Mouse (Mus musculus): ENCODE measurements around the gene RPS10-NUDT3. TPM values are rescaled to one million over a fixed set of nuclear protein-coding genes. Genes with fewer than 3 reads are reported as not detected.

Gene RPS10-NUDT3
- polyA plus RNA-seq, 1 experiment from 2014 or later = not detected

- ATAC-seq (ENCODE audit: insufficient number of reproducible peaks, low FRiP score, low TSS enrichment, low read depth) = no peak
- no peak overlapping the region for H3K4me3 ChIP-seq (ENCODE audit: low read depth, low read length)
- no peak for DNase-seq (ENCODE audit: low spot score)
- H3K9me3 ChIP-seq (ENCODE audit: control insufficient read depth, low read length) = no peaks in the 10 kb centered on the region
- 91% methylated on average over 11 of the region's 11 CpGs for WGBS
- no peak overlapping the region for H3K4me2 ChIP-seq (ENCODE audit: low read depth, severe bottlenecking)
- no peaks in the 10 kb centered on the region for H3K36me3 ChIP-seq (ENCODE audit: control insufficient read depth, insufficient read depth, low read length)
- no peaks in the 10 kb centered on the region for H3K27me3 ChIP-seq (ENCODE audit: control insufficient read depth, insufficient read depth, low read length)
- H3K9ac ChIP-seq (ENCODE audit: low read length) = no peak overlapping the region
- peaks cover 17% of the 10 kb centered on the region; the same call in 1 of the 2 replicates for H3K4me1 ChIP-seq (ENCODE audit: control insufficient read depth, insufficient read depth, low read length)
- no peak overlapping the region for H3K27ac ChIP-seq (replicated peaks; ENCODE audit: low read depth, low read length)
Measured at GRCm38 (mm10) chr17:27544551-27544950, 90.5 kb downstream of the RPS10-NUDT3 start.

GRCm38 (mm10) chr17:27541984-27542383, 93.0 kb downstream of the RPS10-NUDT3 start:
- Histone ChIP-seq H3K4me3 (ENCODE audit: low read depth, low read length) (no peak overlapping the region), H3K9ac (ENCODE audit: low read length) (no peak overlapping the region), H3K27me3 (ENCODE audit: control insufficient read depth, insufficient read depth, low read length) (no peaks in the 10 kb centered on the region), H3K9me3 (ENCODE audit: control insufficient read depth, low read length) (no peaks in the 10 kb centered on the region), H3K4me2 (ENCODE audit: low read depth, severe bottlenecking) (no peak overlapping the region), H3K27ac (replicated peaks; ENCODE audit: low read depth, low read length) (no peak overlapping the region), H3K4me1 (ENCODE audit: control insufficient read depth, insufficient read depth, low read length) (0 out of 2 replicates have a peak, but pooled peaks cover 10% of the 10 kb centered on the region), H3K36me3 (ENCODE audit: control insufficient read depth, insufficient read depth, low read length) (no peaks in the 10 kb centered on the region)
- WGBS = 68% methylated on average over 3 of the region's 3 CpGs
- ATAC-seq (ENCODE audit: insufficient number of reproducible peaks, low FRiP score, low TSS enrichment, low read depth) (no peak), DNase-seq (ENCODE audit: low spot score) (no peak)

GRCm38 (mm10) chr17:27541261-27541660, 93.8 kb downstream of the RPS10-NUDT3 start:
- no peaks in the 10 kb centered on the region for H3K36me3 ChIP-seq (ENCODE audit: control insufficient read depth, insufficient read depth, low read length)
- ATAC-seq (ENCODE audit: insufficient number of reproducible peaks, low FRiP score, low TSS enrichment, low read depth) (no peak), DNase-seq (ENCODE audit: low spot score) (no peak)
- H3K27ac ChIP-seq (replicated peaks; ENCODE audit: low read depth, low read length) = no peak overlapping the region
- 63% methylated on average over 2 of the region's 2 CpGs for WGBS
- no peak overlapping the region for H3K9ac ChIP-seq (ENCODE audit: low read length)
- no peak overlapping the region for H3K4me3 ChIP-seq (ENCODE audit: low read depth, low read length)
- 0 out of 2 replicates have a peak, but pooled peaks cover 6% of the 10 kb centered on the region for H3K4me1 ChIP-seq (ENCODE audit: control insufficient read depth, insufficient read depth, low read length)
- no peak overlapping the region for H3K4me2 ChIP-seq (ENCODE audit: low read depth, severe bottlenecking)
- no peaks in the 10 kb centered on the region for H3K9me3 ChIP-seq (ENCODE audit: control insufficient read depth, low read length)
- H3K27me3 ChIP-seq (ENCODE audit: control insufficient read depth, insufficient read depth, low read length) = no peaks in the 10 kb centered on the region

GRCm38 (mm10) chr17:27534718-27535117, 100.3 kb downstream of the RPS10-NUDT3 start:
- H3K4me3 ChIP-seq (ENCODE audit: low read depth, low read length) = no peak overlapping the region
- no peaks in the 10 kb centered on the region for H3K27me3 ChIP-seq (ENCODE audit: control insufficient read depth, insufficient read depth, low read length)
- peak; percentile 98 for DNase-seq (ENCODE audit: low spot score)
- no peak overlapping the region for H3K4me2 ChIP-seq (ENCODE audit: low read depth, severe bottlenecking)
- H3K4me1 ChIP-seq (ENCODE audit: control insufficient read depth, insufficient read depth, low read length) = no peaks in the 10 kb centered on the region
- H3K9ac ChIP-seq (ENCODE audit: low read length) = no peak overlapping the region
- H3K27ac ChIP-seq (replicated peaks; ENCODE audit: low read depth, low read length) = no peak overlapping the region
- H3K9me3 ChIP-seq (ENCODE audit: control insufficient read depth, low read length) = no peaks in the 10 kb centered on the region
- H3K36me3 ChIP-seq (ENCODE audit: control insufficient read depth, insufficient read depth, low read length) = no peaks in the 10 kb centered on the region
- ATAC-seq (ENCODE audit: insufficient number of reproducible peaks, low FRiP score, low TSS enrichment, low read depth) = no peak
- 6% methylated on average over 10 of the region's 10 CpGs for WGBS

- DNase-seq (ENCODE audit: low spot score) (no peak), ATAC-seq (ENCODE audit: insufficient number of reproducible peaks, low FRiP score, low TSS enrichment, low read depth) (no peak)
- Histone ChIP-seq H3K27ac (replicated peaks; ENCODE audit: low read depth, low read length) (no peak overlapping the region), H3K4me1 (ENCODE audit: control insufficient read depth, insufficient read depth, low read length) (no peaks in the 10 kb centered on the region), H3K36me3 (ENCODE audit: control insufficient read depth, insufficient read depth, low read length) (no peaks in the 10 kb centered on the region), H3K27me3 (ENCODE audit: control insufficient read depth, insufficient read depth, low read length) (no peaks in the 10 kb centered on the region), H3K4me3 (ENCODE audit: low read depth, low read length) (no peak overlapping the region), H3K4me2 (ENCODE audit: low read depth, severe bottlenecking) (no peak overlapping the region), H3K9ac (ENCODE audit: low read length) (no peak overlapping the region), H3K9me3 (ENCODE audit: control insufficient read depth, low read length) (no peaks in the 10 kb centered on the region)
- WGBS = 84% methylated on average over 3 of the region's 3 CpGs
Measured at GRCm38 (mm10) chr17:27533354-27533753, 101.7 kb downstream of the RPS10-NUDT3 start.

GRCm38 (mm10) chr17:27532095-27532494, 102.9 kb downstream of the RPS10-NUDT3 start:
- no peaks in the 10 kb centered on the region for H3K9me3 ChIP-seq (ENCODE audit: control insufficient read depth, low read length)
- no peak for ATAC-seq (ENCODE audit: insufficient number of reproducible peaks, low FRiP score, low TSS enrichment, low read depth)
- 92% methylated on average over 8 of the region's 8 CpGs for WGBS

More at GRCm38 (mm10) chr17:27532095-27532494, 102.9 kb downstream of the RPS10-NUDT3 start:
- Histone ChIP-seq H3K4me2 (ENCODE audit: low read depth, severe bottlenecking) (no peak overlapping the region), H3K4me3 (ENCODE audit: low read depth, low read length) (no peak overlapping the region), H3K9ac (ENCODE audit: low read length) (no peak overlapping the region), H3K27me3 (ENCODE audit: control insufficient read depth, insufficient read depth, low read length) (no peaks in the 10 kb centered on the region), H3K4me1 (ENCODE audit: control insufficient read depth, insufficient read depth, low read length) (no peaks in the 10 kb centered on the region), H3K27ac (replicated peaks; ENCODE audit: low read depth, low read length) (no peak overlapping the region), H3K36me3 (ENCODE audit: control insufficient read depth, insufficient read depth, low read length) (no peaks in the 10 kb centered on the region)
- no peak for DNase-seq (ENCODE audit: low spot score)

Other genes starting within 250 kb of the RPS10-NUDT3 start
- 0.21 and 0.23 TPM in 2 replicates for gene Grm4, start 113.8 kb downstream of the RPS10-NUDT3 start, polyA plus RNA-seq (2014; fragmentation: Nextera tagmentation; extraction: Ambion mirVana)
- gene Hmga1, start 78.7 kb downstream of the RPS10-NUDT3 start, polyA plus RNA-seq (2014; fragmentation: Nextera tagmentation; extraction: Ambion mirVana) = 653 and 658 TPM in 2 replicates
- gene AI413582, start 69.5 kb downstream of the RPS10-NUDT3 start, polyA plus RNA-seq (2014; fragmentation: Nextera tagmentation; extraction: Ambion mirVana) = 11.0 and 11.4 TPM in 2 replicates
- gene Nudt3, start 11.7 kb downstream of the RPS10-NUDT3 start, polyA plus RNA-seq (2014; fragmentation: Nextera tagmentation; extraction: Ambion mirVana) = 29.7 and 42.2 TPM in 2 replicates
- 1,013 and 1,034 TPM in 2 replicates for gene Rps10, start 1.4 kb upstream of the RPS10-NUDT3 start, polyA plus RNA-seq (2014; fragmentation: Nextera tagmentation; extraction: Ambion mirVana)
- 5.6 and 6.5 TPM in 2 replicates for gene Pacsin1, start 20.3 kb upstream of the RPS10-NUDT3 start, polyA plus RNA-seq (2014; fragmentation: Nextera tagmentation; extraction: Ambion mirVana)
- gene Spdef, start 93.7 kb upstream of the RPS10-NUDT3 start, polyA plus RNA-seq (2014; fragmentation: Nextera tagmentation; extraction: Ambion mirVana) = 0.24 and 0.27 TPM in 2 replicates
- gene D17Wsu92e, start 185.4 kb upstream of the RPS10-NUDT3 start, polyA plus RNA-seq (2014; fragmentation: Nextera tagmentation; extraction: Ambion mirVana) = 16.7 and 17.6 TPM in 2 replicates
- 415 and 425 TPM in 2 replicates for gene Snrpc, start 202.9 kb upstream of the RPS10-NUDT3 start, polyA plus RNA-seq (2014; fragmentation: Nextera tagmentation; extraction: Ambion mirVana)
- 8.2 and 8.5 TPM in 2 replicates for gene Uhrf1bp1, start 221.2 kb upstream of the RPS10-NUDT3 start, polyA plus RNA-seq (2014; fragmentation: Nextera tagmentation; extraction: Ambion mirVana)

Measured in limb, embryonic 11.5 days (tissue).